In the genomic region with DNA sequence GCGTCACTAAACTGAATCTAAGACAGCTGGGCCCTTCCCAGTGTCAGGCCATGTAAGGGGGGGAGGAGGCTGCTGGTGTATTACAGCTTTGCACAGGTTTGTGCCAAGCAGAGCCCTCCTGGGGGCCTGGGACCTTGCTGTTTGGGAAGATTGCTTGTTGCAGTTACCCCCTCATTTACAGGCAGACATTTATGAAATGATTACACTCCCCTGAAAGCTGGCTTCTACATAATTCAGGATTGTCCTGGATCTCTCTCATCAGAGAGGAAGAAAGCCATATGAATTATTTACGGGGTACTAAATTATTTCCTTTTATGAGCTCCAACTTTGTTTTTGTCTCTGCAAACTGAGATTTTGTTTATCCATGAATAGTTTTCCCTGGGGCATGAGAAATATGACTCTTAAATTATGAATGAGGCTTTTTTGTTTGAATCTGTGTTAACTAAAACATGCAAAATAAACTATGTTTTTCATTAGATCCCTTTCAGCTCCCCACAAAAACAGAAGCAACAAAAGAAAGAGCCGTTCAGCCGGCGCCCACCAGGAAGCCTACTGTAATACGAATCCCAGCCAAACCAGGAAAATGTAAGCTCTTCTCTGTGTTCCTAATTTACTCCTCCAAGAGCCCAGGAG, we compare ENCODE assay signal across 14 mouse cellular contexts. TPM values are rescaled to one million over a fixed set of nuclear protein-coding genes. Genes with fewer than 3 reads are reported as not detected.
DNase-seq lines count a peak whose midpoint lies in the region; ATAC-seq lines count a peak whose summit lies in the region.
"Had no signal": no experiment of that assay in that cellular context is flagged by ENCODE, and none has a peak within 500 bp of the region (broad histone marks: within the 10 kb centered on the region; RNA-seq: fewer than 3 reads in every experiment).

No protein-coding gene starts in this region.

- H3K4me2 ChIP-seq in kidney, embryonic 15.5 days = no peak overlapping the region
- 0 out of 2 replicates have a peak overlapping the region, but pooled peaks have one; percentile 9 for H3K4me2 ChIP-seq in embryonic facial prominence, embryonic 12.5 days (replicated peaks)
- no peak overlapping the region for H3K4me2 ChIP-seq in hindbrain, embryonic 11.5 days (replicated peaks; ENCODE audit: low read depth, low read length)
- peak overlapping the region; percentile 15; the same call in 1 of the 2 replicates for H3K4me2 ChIP-seq in midbrain, embryonic 14.5 days (ENCODE audit: low read length)
- H3K4me2 ChIP-seq: heart, embryonic 11.5 days had no signal

- DNase-seq in kidney, adult 8-10 months = no peak
- DNase-seq in hindbrain, embryonic 11.5 days (ENCODE audit: low spot score) = peak; percentile 25
- peak; percentile 79 for DNase-seq in midbrain, embryonic 14.5 days
- no peak for DNase-seq in left cerebral cortex, postnatal 36 days (ENCODE audit: low spot score in 2 of 2)
- DNase-seq in adrenal gland, postnatal 36 days = no peak
- DNase-seq: adrenal gland, postnatal 14 days; cerebellum, adult 9-11 months; lung, adult 2 months had no signal

- H3K27ac ChIP-seq in kidney, embryonic 15.5 days = peak overlapping the region; percentile 75
- H3K27ac ChIP-seq in embryonic facial prominence, embryonic 12.5 days = peak overlapping the region; percentile 78
- H3K27ac ChIP-seq in hindbrain, embryonic 11.5 days (ENCODE audit: low read depth, low read length) = no peak overlapping the region
- peak overlapping the region; percentile 81 for H3K27ac ChIP-seq in midbrain, embryonic 14.5 days (replicated peaks; ENCODE audit: low read depth, low read length)

- H3K9ac ChIP-seq in kidney, embryonic 15.5 days = no peak overlapping the region
- no peak overlapping the region for H3K9ac ChIP-seq in embryonic facial prominence, embryonic 12.5 days
- no peak overlapping the region for H3K9ac ChIP-seq in hindbrain, embryonic 11.5 days (ENCODE audit: low read depth, low read length)
- 0 out of 2 replicates have a peak overlapping the region, but pooled peaks have one; percentile 10 for H3K9ac ChIP-seq in midbrain, embryonic 14.5 days (replicated peaks; ENCODE audit: low read length)

- H3K27me3 ChIP-seq in kidney, embryonic 15.5 days = no peaks in the 10 kb centered on the region
- no peaks in the 10 kb centered on the region for H3K27me3 ChIP-seq in embryonic facial prominence, embryonic 12.5 days
- H3K27me3 ChIP-seq in hindbrain, embryonic 11.5 days (ENCODE audit: control insufficient read depth, insufficient read depth, low read length) = no peaks in the 10 kb centered on the region
- H3K27me3 ChIP-seq in midbrain, embryonic 14.5 days (ENCODE audit: control insufficient read depth, insufficient read depth, low read length) = no peaks in the 10 kb centered on the region; the same call in 1 of the 2 replicates
- H3K27me3 ChIP-seq: Patski had no signal

- no peak overlapping the region for H3K4me3 ChIP-seq in kidney, embryonic 15.5 days (replicated peaks)
- H3K4me3 ChIP-seq in embryonic facial prominence, embryonic 12.5 days = no peak overlapping the region
- H3K4me3 ChIP-seq in hindbrain, embryonic 11.5 days (ENCODE audit: low read depth, low read length) = no peak overlapping the region
- no peak overlapping the region for H3K4me3 ChIP-seq in midbrain, embryonic 14.5 days (replicated peaks; ENCODE audit: low read depth, low read length)

- no peaks in the 10 kb centered on the region for H3K9me3 ChIP-seq in kidney, embryonic 15.5 days (replicated peaks)
- H3K9me3 ChIP-seq in embryonic facial prominence, embryonic 12.5 days = no peaks in the 10 kb centered on the region
- no peaks in the 10 kb centered on the region for H3K9me3 ChIP-seq in hindbrain, embryonic 11.5 days (ENCODE audit: control insufficient read depth, low read length)
- H3K9me3 ChIP-seq in midbrain, embryonic 14.5 days (ENCODE audit: control insufficient read depth, low read length) = no peaks in the 10 kb centered on the region

- peaks cover 12% of the 10 kb centered on the region for H3K4me1 ChIP-seq in kidney, embryonic 15.5 days
- H3K4me1 ChIP-seq in embryonic facial prominence, embryonic 12.5 days = peaks cover 21% of the 10 kb centered on the region
- H3K4me1 ChIP-seq in hindbrain, embryonic 11.5 days (replicated peaks; ENCODE audit: control insufficient read depth, insufficient read depth, low read length) = no peaks in the 10 kb centered on the region
- peaks cover 17% of the 10 kb centered on the region for H3K4me1 ChIP-seq in midbrain, embryonic 14.5 days (ENCODE audit: control insufficient read depth, insufficient read depth, low read length)

- 0 out of 2 replicates have a peak, but pooled peaks have one; percentile 36 for ATAC-seq in kidney, embryonic 15.5 days (replicated peaks; ENCODE audit: low FRiP score)
- ATAC-seq in embryonic facial prominence, embryonic 12.5 days (ENCODE audit: insufficient number of reproducible peaks, insufficient read depth, low FRiP score, low TSS enrichment) = 0 out of 2 replicates have a peak, but pooled peaks have one; percentile 77
- no peak for ATAC-seq in hindbrain, embryonic 11.5 days (ENCODE audit: low FRiP score)
- ATAC-seq in midbrain, embryonic 14.5 days (ENCODE audit: low FRiP score, low TSS enrichment) = peak; percentile 86
- ATAC-seq in frontal cortex, adult (ENCODE audit: low TSS enrichment) = no peak
- ATAC-seq: inflammation-experienced regulatory T-cells, adult 6 months; Patski had no signal

- H3K36me3 ChIP-seq in kidney, embryonic 15.5 days = peaks cover 22% of the 10 kb centered on the region
- peaks cover 6% of the 10 kb centered on the region; the same call in 1 of the 2 replicates for H3K36me3 ChIP-seq in embryonic facial prominence, embryonic 12.5 days
- no peaks in the 10 kb centered on the region for H3K36me3 ChIP-seq in hindbrain, embryonic 11.5 days (ENCODE audit: control insufficient read depth, insufficient read depth, low read length)
- no peaks in the 10 kb centered on the region for H3K36me3 ChIP-seq in midbrain, embryonic 14.5 days (ENCODE audit: control insufficient read depth, insufficient read depth, low read length)

- intact Hi-C loops in left cerebral cortex, postnatal 36 days (cut with DNase I) = no loop called here

- 26% methylated on average over 6 of the region's 6 CpGs for WGBS in kidney, embryonic 15.5 days
- 14% methylated on average over 6 of the region's 6 CpGs for WGBS in embryonic facial prominence, embryonic 12.5 days
- WGBS in hindbrain, embryonic 11.5 days = 35% methylated on average over 6 of the region's 6 CpGs
- 19% methylated on average over 6 of the region's 6 CpGs for WGBS in midbrain, embryonic 14.5 days

RNA-seq across cellular contexts. Expression of a gene that starts 49.2 kb away (rescaled TPM):
- 1,242 and 1,382 TPM in 2 replicates for polyA plus RNA-seq in kidney, embryonic 15.5 days (2015; fragmentation: Nextera tagmentation; extraction: Ambion mirVana)
- polyA plus RNA-seq in embryonic facial prominence, embryonic 12.5 days (2016; fragmentation: Nextera tagmentation; extraction: Ambion mirVana) = 1,151 and 1,201 TPM in 2 replicates
- polyA plus RNA-seq in hindbrain, embryonic 11.5 days (2014; fragmentation: Nextera tagmentation; extraction: Ambion mirVana) = 1,106 and 1,117 TPM in 2 replicates
- polyA plus RNA-seq in midbrain, embryonic 14.5 days (2014; fragmentation: Nextera tagmentation; extraction: Ambion mirVana) = 659 and 721 TPM in 2 replicates
- total RNA-seq in left cerebral cortex, postnatal 36 days (2021) = 100 to 1,000 TPM; 339 to 380 TPM
- total RNA-seq in adrenal gland, postnatal 36 days (2021) = 100 to 1,000 TPM; 819 TPM

Comparison
In these comparisons a context has a peak if more than half of its experiments do, and no peak if none do; other contexts are left out.
1. ATAC-seq: peak in kidney, embryonic 15.5 days (single experiment), embryonic facial prominence, embryonic 12.5 days (single experiment) and midbrain, embryonic 14.5 days (single experiment); none in hindbrain, embryonic 11.5 days (single experiment) and frontal cortex, adult (single experiment).
2. H3K4me2 ChIP-seq: peak in embryonic facial prominence, embryonic 12.5 days (single experiment) and midbrain, embryonic 14.5 days (single experiment); none in kidney, embryonic 15.5 days (single experiment) and hindbrain, embryonic 11.5 days (single experiment).
3. DNase-seq: peak in hindbrain, embryonic 11.5 days (single experiment) and midbrain, embryonic 14.5 days (single experiment); none in kidney, adult 8-10 months (0 of 2), left cerebral cortex, postnatal 36 days (0 of 2) and adrenal gland, postnatal 36 days (0 of 2).